Mouse (Mus musculus) C2C12 (cell line): Measurements from ENCODE around the gene Alg13. TPM values are rescaled to one million over a fixed set of nuclear protein-coding genes. Genes with fewer than 3 reads are reported as not detected.

Experiments used
- H3K27me3 ChIP-seq: one replicate; pipeline ENCODE4 v1.6.1; 2011; ENCODE audit not compliant: control insufficient read depth, insufficient read depth, insufficient read length
- H3K36me3 ChIP-seq: one replicate; pipeline ENCODE4 v1.6.1; 2011; ENCODE audit not compliant: control insufficient read depth, insufficient read depth
- H3K4me3 ChIP-seq: one replicate; pipeline ENCODE4 v1.5.1; 2011; ENCODE audit warnings: mild to moderate bottlenecking, control low read depth; ENCODE audit not compliant: poor library complexity, insufficient read depth, severe bottlenecking
- H3K79me2 ChIP-seq: one replicate; pipeline ENCODE4 v1.6.1; 2011; ENCODE audit not compliant: control insufficient read depth, insufficient read depth
- H3K79me3 ChIP-seq: one replicate; pipeline ENCODE4 v1.6.1; 2011; ENCODE audit warnings: low read depth, control low read depth
- H3ac ChIP-seq: one replicate; pipeline ENCODE3; 2011; ENCODE audit warnings: low read depth; ENCODE audit not compliant: control insufficient read depth, insufficient read length
- CEBPB ChIP-seq: IDR thresholded peaks from one replicate; pipeline ENCODE4 v1.6.1; 2011; ENCODE audit warnings: low read depth, mild to moderate bottlenecking, control low read depth, moderate library complexity
- CTCF ChIP-seq: IDR thresholded peaks from one replicate; pipeline ENCODE4 v1.5.1; 2011; ENCODE audit not compliant: control insufficient read depth, insufficient read depth, insufficient read length
- FOSL1 ChIP-seq: IDR thresholded peaks from one replicate; pipeline ENCODE4 v1.8.0; 2011; ENCODE audit warnings: mild to moderate bottlenecking, low read length; ENCODE audit not compliant: poor library complexity, insufficient read depth, severe bottlenecking
- MAX ChIP-seq: IDR thresholded peaks from one replicate; pipeline ENCODE4 v1.6.1; 2011; ENCODE audit warnings: mild to moderate bottlenecking, control low read depth
- MYOD1 ChIP-seq: IDR thresholded peaks from one replicate; pipeline ENCODE4 v1.6.1; 2011; ENCODE audit warnings: low read depth; ENCODE audit not compliant: control insufficient read depth, insufficient read length
- MYOG ChIP-seq: IDR thresholded peaks from one replicate; pipeline ENCODE4 v1.6.1; 2011; ENCODE audit not compliant: control insufficient read depth, insufficient read length; ENCODE audit errors: extremely low read depth
- USF1 ChIP-seq: IDR thresholded peaks from one replicate; pipeline ENCODE4 v1.6.1; 2011; ENCODE audit warnings: low read depth, mild to moderate bottlenecking, control low read depth, moderate library complexity
- microRNA-seq: library from miRNA; unstranded; fragments of <30 nt; microRNA quantifications from one replicate; pipeline ENCODE4, GENCODE M21; 2019; ENCODE audit warnings: borderline microRNAs expressed
- polyA plus RNA-seq: library from polyadenylated mRNA; unstranded; fragments of >200 nt; fragmentation: generic; extraction: Trizol; gene quantifications from one replicate; pipeline ENCODE4 v1.2.1, GENCODE M21; 2012; ENCODE audit warnings: missing spikeins

The Alg13 gene
- polyA plus RNA-seq, 1 experiment = 7.7 TPM

DNA sequence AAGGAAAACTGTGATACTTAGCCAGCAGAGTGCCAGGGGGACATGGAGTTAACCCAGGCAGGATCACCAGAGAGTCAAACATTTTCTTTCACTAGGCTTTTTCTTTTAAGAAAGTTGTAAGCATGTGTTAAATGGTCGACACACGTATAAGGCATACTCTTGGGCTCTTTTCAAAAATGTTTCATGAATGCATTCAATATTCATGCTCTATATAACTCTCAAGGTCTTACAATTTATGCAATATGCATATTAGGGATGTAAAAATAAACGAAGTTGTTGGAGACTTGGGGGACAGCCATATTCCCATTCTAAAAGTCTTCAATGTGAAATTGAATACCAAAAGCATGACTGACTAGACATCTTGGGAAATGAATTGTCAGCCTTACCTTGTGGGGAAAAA, 106.2 kb downstream of the Alg13 start:
- no peaks in the 10 kb centered on the region for H3K36me3 ChIP-seq
- no peak overlapping the region for H3ac ChIP-seq
- no peak overlapping the region for H3K4me3 ChIP-seq
- no peaks in the 10 kb centered on the region for H3K27me3 ChIP-seq
- no peaks in the 10 kb centered on the region for H3K79me3 ChIP-seq
- H3K79me2 ChIP-seq = no peaks in the 10 kb centered on the region
- TF ChIP-seq MAX (no peak), FOSL1 (no peak), MYOD1 (no peak), CEBPB (no peak), CTCF (no peak), USF1 (no peak), MYOG (no peak)

Small RNA genes lying within 50 kb of the gene (microRNA-seq; reads per million reads assigned to microRNA genes)
- not detected for gene Mir680-2

Other genes with a start within 250 kb of the Alg13 start
- gene A730046J19Rik, start 164.1 kb upstream of the Alg13 start, polyA plus RNA-seq = not detected
- gene Trpc5os, start 138.8 kb downstream of the Alg13 start, polyA plus RNA-seq = 0.01 TPM